Mouse (Mus musculus) hindbrain, embryonic 15.5 days (tissue): Measurements from ENCODE around the gene Olfr632. TPM values are rescaled to one million over a fixed set of nuclear protein-coding genes. Genes with fewer than 3 reads are reported as not detected.

Experiments used
- polyA plus RNA-seq: library from polyadenylated mRNA; unstranded; fragments of >200 nt; fragmentation: Nextera tagmentation; extraction: Ambion mirVana; gene quantifications from 2 replicates; pipeline ENCODE4 v1.2.1, GENCODE M21; 2015

The Olfr632 gene
- polyA plus RNA-seq, 1 experiment from 2014 or later: not detected

Other genes with a start within 250 kb of the Olfr632 start
- not detected in 2 replicates for gene Olfr243, start 219.7 kb upstream of the Olfr632 start, polyA plus RNA-seq
- gene Olfr628, start 204.0 kb upstream of the Olfr632 start, polyA plus RNA-seq: not detected in 2 replicates
- gene Olfr629, start 189.4 kb upstream of the Olfr632 start, polyA plus RNA-seq: not detected in 2 replicates
- not detected in 2 replicates for gene Olfr630, start 177.0 kb upstream of the Olfr632 start, polyA plus RNA-seq
- not detected in 2 replicates for gene Olfr69, start 162.8 kb upstream of the Olfr632 start, polyA plus RNA-seq
- not detected in 2 replicates for gene Olfr68, start 154.6 kb upstream of the Olfr632 start, polyA plus RNA-seq
- gene Olfr67, start 142.5 kb upstream of the Olfr632 start, polyA plus RNA-seq: not detected in 2 replicates
- 1,494 and 1,956 TPM in 2 replicates for gene Hbb-bt, start 120.4 kb upstream of the Olfr632 start, polyA plus RNA-seq
- 4,421 and 5,872 TPM in 2 replicates for gene Hbb-bs, start 106.3 kb upstream of the Olfr632 start, polyA plus RNA-seq
- not detected in 2 replicates for gene Hbb-bh2, start 93.8 kb upstream of the Olfr632 start, polyA plus RNA-seq
- gene Hbb-bh1, start 91.2 kb upstream of the Olfr632 start, polyA plus RNA-seq: 1.3 and 2.5 TPM in 2 replicates
- gene Hbb-y, start 81.1 kb upstream of the Olfr632 start, polyA plus RNA-seq: 123 and 187 TPM in 2 replicates
- gene Olfr66, start 48.1 kb upstream of the Olfr632 start, polyA plus RNA-seq: not detected in 2 replicates
- gene Olfr64, start 39.9 kb upstream of the Olfr632 start, polyA plus RNA-seq: not detected in 2 replicates
- gene Olfr65, start 30.9 kb upstream of the Olfr632 start, polyA plus RNA-seq: not detected in 2 replicates
- not detected in 2 replicates for gene Olfr631, start 5.5 kb upstream of the Olfr632 start, polyA plus RNA-seq
- not detected in 2 replicates for gene Olfr633, start 10.1 kb downstream of the Olfr632 start, polyA plus RNA-seq
- not detected in 2 replicates for gene Olfr635, start 36.8 kb downstream of the Olfr632 start, polyA plus RNA-seq
- not detected in 2 replicates for gene Olfr638, start 64.4 kb downstream of the Olfr632 start, polyA plus RNA-seq
- 0.03 TPM in 1 of 2 replicates, not detected in the other for gene Olfr639, start 83.0 kb downstream of the Olfr632 start, polyA plus RNA-seq
- gene Olfr640, start 91.2 kb downstream of the Olfr632 start, polyA plus RNA-seq: not detected in 2 replicates
- not detected in 2 replicates for gene Olfr641, start 101.1 kb downstream of the Olfr632 start, polyA plus RNA-seq
- gene Olfr642, start 118.3 kb downstream of the Olfr632 start, polyA plus RNA-seq: not detected in 2 replicates
- not detected in 2 replicates for gene 4930516K23Rik, start 127.1 kb downstream of the Olfr632 start, polyA plus RNA-seq
- gene Olfr644, start 137.5 kb downstream of the Olfr632 start, polyA plus RNA-seq: not detected in 2 replicates
- not detected in 2 replicates for gene Olfr645, start 151.1 kb downstream of the Olfr632 start, polyA plus RNA-seq
- not detected in 2 replicates for gene Olfr646, start 170.5 kb downstream of the Olfr632 start, polyA plus RNA-seq
- gene Ubqln5, start 195.5 kb downstream of the Olfr632 start, polyA plus RNA-seq: not detected in 2 replicates
- not detected in 2 replicates for gene Olfr643, start 203.1 kb downstream of the Olfr632 start, polyA plus RNA-seq
- gene Ubqln3, start 208.9 kb downstream of the Olfr632 start, polyA plus RNA-seq: not detected in 2 replicates
- not detected in 2 replicates for gene Ubqlnl, start 216.2 kb downstream of the Olfr632 start, polyA plus RNA-seq
- not detected in 2 replicates for gene Olfm5, start 230.5 kb downstream of the Olfr632 start, polyA plus RNA-seq
- gene Olfr648, start 249.0 kb downstream of the Olfr632 start, polyA plus RNA-seq: 0.39 and 0.49 TPM in 2 replicates